In genomic region chr7:73302501-73302900, GRCm38 (mm10) we compare ENCODE assay signal across 14 mouse cellular contexts.
DNase-seq lines count a peak whose midpoint lies in the region; ATAC-seq and TF ChIP-seq lines count a peak whose summit lies in the region.
"Had no signal": no experiment of that assay in that cellular context is flagged by ENCODE, and none has a peak within 500 bp of the region (broad histone marks: within the 10 kb centered on the region; RNA-seq: fewer than 3 reads in every experiment).

No protein-coding gene starts in this region.

- no peak overlapping the region for H3K9ac ChIP-seq in forebrain, embryonic 13.5 days
- no peak overlapping the region for H3K9ac ChIP-seq in hindbrain, embryonic 15.5 days
- H3K9ac ChIP-seq in neural tube, embryonic 12.5 days = no peak overlapping the region
- no peak overlapping the region for H3K9ac ChIP-seq in kidney, embryonic 14.5 days (ENCODE audit: low read depth, low read length)
- no peak overlapping the region for H3K9ac ChIP-seq in liver, postnatal 0 days (replicated peaks)
- H3K9ac ChIP-seq: embryonic facial prominence, embryonic 15.5 days; liver, embryonic 12.5 days had no signal

- no peak for TF ChIP-seq POLR2A in embryonic fibroblast, embryonic 13.5 days (IDR thresholded peaks at IDR 0.05; ENCODE audit: low read depth, low read length)

- no peak for TF ChIP-seq CTCF in embryonic fibroblast, embryonic 13.5 days (IDR thresholded peaks at IDR 0.05; ENCODE audit: borderline replicate concordance, insufficient read depth, low read length)
- TF ChIP-seq CTCF in liver, postnatal 0 days (IDR thresholded peaks at IDR 0.05; ENCODE audit: low read depth) = no peak

- DNase-seq in forebrain, embryonic 10.5 days (ENCODE audit: extremely low spot score, low spot score) = no peak
- DNase-seq in liver, postnatal 0 days = no peak
- DNase-seq: adrenal gland, adult 2 months; gastrocnemius, postnatal 25 days; heart, postnatal 36 days had no signal

- H3K27me3 ChIP-seq in forebrain, embryonic 10.5 days (ENCODE audit: poor library complexity, severe bottlenecking) = peaks cover 23% of the 10 kb centered on the region; the same call in 1 of the 2 replicates
- no peaks in the 10 kb centered on the region for H3K27me3 ChIP-seq in forebrain, embryonic 13.5 days
- no peaks in the 10 kb centered on the region for H3K27me3 ChIP-seq in hindbrain, embryonic 15.5 days
- no peaks in the 10 kb centered on the region for H3K27me3 ChIP-seq in neural tube, embryonic 12.5 days (replicated peaks)
- H3K27me3 ChIP-seq in kidney, embryonic 14.5 days (ENCODE audit: control insufficient read depth, insufficient read depth, low read length) = no peaks in the 10 kb centered on the region; the same call in 1 of the 2 replicates
- 0 out of 2 replicates have a peak, but pooled peaks cover 4% of the 10 kb centered on the region for H3K27me3 ChIP-seq in liver, postnatal 0 days (ENCODE audit: insufficient read depth, low read length)

- no peak overlapping the region for H3K4me2 ChIP-seq in forebrain, embryonic 13.5 days
- no peak overlapping the region for H3K4me2 ChIP-seq in hindbrain, embryonic 15.5 days
- H3K4me2 ChIP-seq in neural tube, embryonic 12.5 days (replicated peaks) = no peak overlapping the region
- H3K4me2 ChIP-seq in kidney, embryonic 14.5 days (replicated peaks; ENCODE audit: low read depth, low read length) = no peak overlapping the region
- H3K4me2 ChIP-seq in liver, postnatal 0 days (ENCODE audit: low read depth, low read length) = no peak overlapping the region
- H3K4me2 ChIP-seq: embryonic facial prominence, embryonic 15.5 days; liver, embryonic 12.5 days had no signal

- no peak overlapping the region for H3K4me3 ChIP-seq in forebrain, embryonic 10.5 days
- H3K4me3 ChIP-seq in forebrain, embryonic 13.5 days = no peak overlapping the region
- no peak overlapping the region for H3K4me3 ChIP-seq in embryonic fibroblast, embryonic 13.5 days (ENCODE audit: insufficient read depth, low read length)
- H3K4me3 ChIP-seq in hindbrain, embryonic 15.5 days = no peak overlapping the region
- no peak overlapping the region for H3K4me3 ChIP-seq in neural tube, embryonic 12.5 days
- H3K4me3 ChIP-seq in kidney, embryonic 14.5 days (ENCODE audit: low read length) = no peak overlapping the region
- H3K4me3 ChIP-seq in liver, postnatal 0 days (ENCODE audit: low read depth, low read length) = no peak overlapping the region
- H3K4me3 ChIP-seq: embryonic facial prominence, embryonic 15.5 days; liver, embryonic 12.5 days had no signal

- WGBS in forebrain, embryonic 10.5 days = 71% methylated on average over 3 of the region's 3 CpGs
- WGBS in forebrain, embryonic 13.5 days = 42% methylated on average over 3 of the region's 3 CpGs
- WGBS in hindbrain, embryonic 15.5 days = 41% methylated on average over 3 of the region's 3 CpGs
- WGBS in neural tube, embryonic 12.5 days = 41% methylated on average over 3 of the region's 3 CpGs
- 65% methylated on average over 3 of the region's 3 CpGs for WGBS in kidney, embryonic 14.5 days
- WGBS in liver, postnatal 0 days (ENCODE audit: insufficient replicate concordance) = 56% methylated on average over 3 of the region's 3 CpGs

- ATAC-seq in forebrain, embryonic 13.5 days = no peak
- peak; percentile 89 for ATAC-seq in hindbrain, embryonic 15.5 days (ENCODE audit: low FRiP score, low read depth)
- peak; percentile 59 for ATAC-seq in neural tube, embryonic 12.5 days (ENCODE audit: low FRiP score, low read depth)
- ATAC-seq in kidney, embryonic 14.5 days (ENCODE audit: low FRiP score, low TSS enrichment) = no peak
- no peak for ATAC-seq in megakaryocyte-erythroid progenitor cell, adult 5-6 weeks (replicated peaks; ENCODE audit: low FRiP score, low TSS enrichment, poor library complexity, severe bottlenecking)
- ATAC-seq in liver, postnatal 0 days = no peak
- ATAC-seq: liver, embryonic 12.5 days had no signal

- no peaks in the 10 kb centered on the region for H3K36me3 ChIP-seq in forebrain, embryonic 10.5 days (replicated peaks)
- no peaks in the 10 kb centered on the region for H3K36me3 ChIP-seq in forebrain, embryonic 13.5 days (ENCODE audit: poor library complexity, severe bottlenecking)
- no peaks in the 10 kb centered on the region for H3K36me3 ChIP-seq in hindbrain, embryonic 15.5 days
- no peaks in the 10 kb centered on the region for H3K36me3 ChIP-seq in neural tube, embryonic 12.5 days
- H3K36me3 ChIP-seq in kidney, embryonic 14.5 days (ENCODE audit: control insufficient read depth, insufficient read depth, low read length) = no peaks in the 10 kb centered on the region
- no peaks in the 10 kb centered on the region for H3K36me3 ChIP-seq in liver, postnatal 0 days (replicated peaks; ENCODE audit: insufficient read depth, low read length)
- H3K36me3 ChIP-seq: embryonic facial prominence, embryonic 15.5 days; liver, embryonic 12.5 days had no signal

- TF ChIP-seq EP300 in liver, postnatal 0 days (IDR thresholded peaks at IDR 0.05; ENCODE audit: low read depth) = no peak

- H3K9me3 ChIP-seq in forebrain, embryonic 10.5 days = no peaks in the 10 kb centered on the region
- H3K9me3 ChIP-seq in forebrain, embryonic 13.5 days (replicated peaks) = no peaks in the 10 kb centered on the region
- no peaks in the 10 kb centered on the region for H3K9me3 ChIP-seq in hindbrain, embryonic 15.5 days
- no peaks in the 10 kb centered on the region for H3K9me3 ChIP-seq in neural tube, embryonic 12.5 days
- H3K9me3 ChIP-seq in kidney, embryonic 14.5 days (ENCODE audit: control insufficient read depth, low read length) = no peaks in the 10 kb centered on the region
- H3K9me3 ChIP-seq in liver, postnatal 0 days (ENCODE audit: low read length) = no peaks in the 10 kb centered on the region
- H3K9me3 ChIP-seq: embryonic facial prominence, embryonic 15.5 days; liver, embryonic 12.5 days had no signal

- peaks cover 55% of the 10 kb centered on the region for H3K4me1 ChIP-seq in forebrain, embryonic 10.5 days
- H3K4me1 ChIP-seq in forebrain, embryonic 13.5 days = peaks cover 43% of the 10 kb centered on the region
- no peaks in the 10 kb centered on the region for H3K4me1 ChIP-seq in embryonic fibroblast, embryonic 13.5 days (ENCODE audit: control insufficient read depth, insufficient read depth, low read length)
- H3K4me1 ChIP-seq in hindbrain, embryonic 15.5 days (replicated peaks) = peaks cover 31% of the 10 kb centered on the region
- peaks cover 21% of the 10 kb centered on the region for H3K4me1 ChIP-seq in neural tube, embryonic 12.5 days
- no peaks in the 10 kb centered on the region; the same call in 1 of the 2 replicates for H3K4me1 ChIP-seq in kidney, embryonic 14.5 days (ENCODE audit: control insufficient read depth, insufficient read depth, low read length)
- no peaks in the 10 kb centered on the region for H3K4me1 ChIP-seq in liver, postnatal 0 days (ENCODE audit: insufficient read depth)
- H3K4me1 ChIP-seq: liver, embryonic 12.5 days had no signal

- peak overlapping the region; percentile 58; the same call in 1 of the 2 replicates for H3K27ac ChIP-seq in forebrain, embryonic 10.5 days
- H3K27ac ChIP-seq in forebrain, embryonic 13.5 days = no peak overlapping the region
- peak overlapping the region; percentile 4 for H3K27ac ChIP-seq in embryonic fibroblast, embryonic 13.5 days (ENCODE audit: insufficient read depth, low read length)
- peak overlapping the region; percentile 58 for H3K27ac ChIP-seq in hindbrain, embryonic 15.5 days (replicated peaks)
- H3K27ac ChIP-seq in neural tube, embryonic 12.5 days = no peak overlapping the region
- H3K27ac ChIP-seq in kidney, embryonic 14.5 days (ENCODE audit: low read depth, low read length) = no peak overlapping the region
- H3K27ac ChIP-seq in liver, postnatal 0 days (ENCODE audit: low read depth) = no peak overlapping the region
- H3K27ac ChIP-seq: embryonic facial prominence, embryonic 15.5 days; liver, embryonic 12.5 days; macrophage had no signal

Comparison
In these comparisons a context has a peak if more than half of its experiments do, and no peak if none do; other contexts are left out.
1. H3K27ac ChIP-seq: peak in forebrain, embryonic 10.5 days (single experiment), embryonic fibroblast, embryonic 13.5 days (single experiment) and hindbrain, embryonic 15.5 days (single experiment); none in forebrain, embryonic 13.5 days (single experiment), neural tube, embryonic 12.5 days (single experiment), kidney, embryonic 14.5 days (single experiment) and liver, postnatal 0 days (single experiment).
2. ATAC-seq: peak in hindbrain, embryonic 15.5 days (single experiment) and neural tube, embryonic 12.5 days (single experiment); none in forebrain, embryonic 13.5 days (single experiment), kidney, embryonic 14.5 days (single experiment), megakaryocyte-erythroid progenitor cell, adult 5-6 weeks (single experiment) and liver, postnatal 0 days (single experiment).